Mouse (Mus musculus): ENCODE measurements around the gene Ak3. TPM values are rescaled to one million over a fixed set of nuclear protein-coding genes. Genes with fewer than 3 reads are reported as not detected.

The Ak3 gene
- polyA plus RNA-seq, 1 experiment = 43.3 TPM

GRCm38 (mm10) chr19:29055469-29055868 is 7.7 kb upstream of the Ak3 start:
- Histone ChIP-seq H3K27me3 (ENCODE audit: control insufficient read depth, insufficient read depth, low read length) (no peaks in the 10 kb centered on the region), H3K4me1 (replicated peaks; ENCODE audit: control insufficient read depth, insufficient read depth, low read length) (no peaks in the 10 kb centered on the region), H3K27ac (ENCODE audit: control insufficient read depth, insufficient read depth, low read length) (no peak overlapping the region), H3K4me3 (ENCODE audit: control insufficient read depth, insufficient read depth, low read length) (no peak overlapping the region), H3K36me3 (ENCODE audit: control insufficient read depth, insufficient read depth, low read length) (no peaks in the 10 kb centered on the region)
- no peak for DNase-seq
- TF ChIP-seq CTCF (IDR thresholded peaks at IDR 0.05; ENCODE audit: borderline replicate concordance, control insufficient read depth, extremely low read depth, insufficient read depth, low read length, poor library complexity) (no peak), POLR2A (IDR thresholded peaks at IDR 0.05; ENCODE audit: control insufficient read depth, extremely low read depth, insufficient read depth, low read length, poor library complexity) (no peak)
- 96% methylated on average over 4 of the region's 4 CpGs for WGBS

GRCm38 (mm10) chr19:29054594-29054993 is 6.8 kb upstream of the Ak3 start:
- Histone ChIP-seq H3K4me1 (replicated peaks; ENCODE audit: control insufficient read depth, insufficient read depth, low read length) (no peaks in the 10 kb centered on the region), H3K27me3 (ENCODE audit: control insufficient read depth, insufficient read depth, low read length) (no peaks in the 10 kb centered on the region), H3K27ac (ENCODE audit: control insufficient read depth, insufficient read depth, low read length) (no peak overlapping the region), H3K36me3 (ENCODE audit: control insufficient read depth, insufficient read depth, low read length) (no peaks in the 10 kb centered on the region), H3K4me3 (ENCODE audit: control insufficient read depth, insufficient read depth, low read length) (no peak overlapping the region)
- 94% methylated on average over 6 of the region's 6 CpGs for WGBS
- TF ChIP-seq POLR2A (IDR thresholded peaks at IDR 0.05; ENCODE audit: control insufficient read depth, extremely low read depth, insufficient read depth, low read length, poor library complexity) (no peak), CTCF (IDR thresholded peaks at IDR 0.05; ENCODE audit: borderline replicate concordance, control insufficient read depth, extremely low read depth, insufficient read depth, low read length, poor library complexity) (no peak)
- DNase-seq = no peak

GRCm38 (mm10) chr19:29052786-29053185 is 5.0 kb upstream of the Ak3 start:
- Histone ChIP-seq H3K36me3 (ENCODE audit: control insufficient read depth, insufficient read depth, low read length) (no peaks in the 10 kb centered on the region), H3K4me1 (replicated peaks; ENCODE audit: control insufficient read depth, insufficient read depth, low read length) (peaks cover 5% of the 10 kb centered on the region), H3K27me3 (ENCODE audit: control insufficient read depth, insufficient read depth, low read length) (no peaks in the 10 kb centered on the region), H3K27ac (ENCODE audit: control insufficient read depth, insufficient read depth, low read length) (no peak overlapping the region), H3K4me3 (ENCODE audit: control insufficient read depth, insufficient read depth, low read length) (no peak overlapping the region)
- DNase-seq = no peak
- TF ChIP-seq CTCF (IDR thresholded peaks at IDR 0.05; ENCODE audit: borderline replicate concordance, control insufficient read depth, extremely low read depth, insufficient read depth, low read length, poor library complexity) (no peak), POLR2A (IDR thresholded peaks at IDR 0.05; ENCODE audit: control insufficient read depth, extremely low read depth, insufficient read depth, low read length, poor library complexity) (no peak)
- WGBS = 97% methylated on average over 12 of the region's 12 CpGs

GRCm38 (mm10) chr19:29050186-29050980 is 2.6 kb upstream of the Ak3 start:
- Histone ChIP-seq H3K36me3 (ENCODE audit: control insufficient read depth, insufficient read depth, low read length) (no peaks in the 10 kb centered on the region), H3K4me1 (replicated peaks; ENCODE audit: control insufficient read depth, insufficient read depth, low read length) (peaks cover 9% of the 10 kb centered on the region), H3K27ac (ENCODE audit: control insufficient read depth, insufficient read depth, low read length) (no peak overlapping the region), H3K27me3 (ENCODE audit: control insufficient read depth, insufficient read depth, low read length) (no peaks in the 10 kb centered on the region), H3K4me3 (ENCODE audit: control insufficient read depth, insufficient read depth, low read length) (no peak overlapping the region)
- WGBS = 95% methylated on average over 9 of the region's 9 CpGs
- DNase-seq = no peak
- TF ChIP-seq CTCF (IDR thresholded peaks at IDR 0.05; ENCODE audit: borderline replicate concordance, control insufficient read depth, extremely low read depth, insufficient read depth, low read length, poor library complexity) (no peak), POLR2A (IDR thresholded peaks at IDR 0.05; ENCODE audit: control insufficient read depth, extremely low read depth, insufficient read depth, low read length, poor library complexity) (no peak)

GRCm38 (mm10) chr19:29049401-29050075 is 1.8 kb upstream of the Ak3 start:
- H3K4me1 ChIP-seq (replicated peaks; ENCODE audit: control insufficient read depth, insufficient read depth, low read length) = peaks cover 9% of the 10 kb centered on the region
- DNase-seq = no peak
- no peaks in the 10 kb centered on the region for H3K27me3 ChIP-seq (ENCODE audit: control insufficient read depth, insufficient read depth, low read length)
- no peaks in the 10 kb centered on the region for H3K36me3 ChIP-seq (ENCODE audit: control insufficient read depth, insufficient read depth, low read length)
- TF ChIP-seq CTCF (IDR thresholded peaks at IDR 0.05; ENCODE audit: borderline replicate concordance, control insufficient read depth, extremely low read depth, insufficient read depth, low read length, poor library complexity) (no peak), POLR2A (IDR thresholded peaks at IDR 0.05; ENCODE audit: control insufficient read depth, extremely low read depth, insufficient read depth, low read length, poor library complexity) (no peak)
- no peak overlapping the region for H3K27ac ChIP-seq (ENCODE audit: control insufficient read depth, insufficient read depth, low read length)
- no peak overlapping the region for H3K4me3 ChIP-seq (ENCODE audit: control insufficient read depth, insufficient read depth, low read length)
- WGBS = 87% methylated on average over 12 of the region's 12 CpGs

- no peak overlapping the region for H3K27ac ChIP-seq (ENCODE audit: control insufficient read depth, insufficient read depth, low read length)
- no peaks in the 10 kb centered on the region for H3K27me3 ChIP-seq (ENCODE audit: control insufficient read depth, insufficient read depth, low read length)
- no peak for TF ChIP-seq CTCF (IDR thresholded peaks at IDR 0.05; ENCODE audit: borderline replicate concordance, control insufficient read depth, extremely low read depth, insufficient read depth, low read length, poor library complexity)
- TF ChIP-seq POLR2A (IDR thresholded peaks at IDR 0.05; ENCODE audit: control insufficient read depth, extremely low read depth, insufficient read depth, low read length, poor library complexity) = no peak
- H3K4me3 ChIP-seq (ENCODE audit: control insufficient read depth, insufficient read depth, low read length) = peak overlapping the region; percentile 80
- DNase-seq = no peak
- 1% methylated on average over 4 of the region's 4 CpGs for WGBS
- H3K36me3 ChIP-seq (ENCODE audit: control insufficient read depth, insufficient read depth, low read length) = no peaks in the 10 kb centered on the region
- H3K4me1 ChIP-seq (replicated peaks; ENCODE audit: control insufficient read depth, insufficient read depth, low read length) = peaks cover 9% of the 10 kb centered on the region
Measured at GRCm38 (mm10) chr19:29046961-29047333, 814 bp downstream of the Ak3 start.
